Mouse (Mus musculus) heart, adult 2 months (tissue): ENCODE measurements around the gene Tbkbp1.

Source experiments
- CTCF ChIP-seq: fragments of 200-600 bp; IDR thresholded peaks from 2 replicates; pipeline ENCODE4 v1.8.1; 2022; ENCODE audit warnings: antibody characterized with exemption, mild to moderate bottlenecking, moderate library complexity
- EP300 ChIP-seq: fragments of 200-500 bp; IDR thresholded peaks from 2 replicates; pipeline ENCODE4 v1.6.1; 2011; ENCODE audit warnings: low read depth, low read length, control low read depth; ENCODE audit not compliant: insufficient read depth
- POLR2A ChIP-seq: fragments of 200-500 bp; IDR thresholded peaks from 2 replicates; pipeline ENCODE4 v1.6.1; 2011; ENCODE audit warnings: mild to moderate bottlenecking, low read depth, low read length, control low read depth; ENCODE audit not compliant: insufficient read depth

DNA sequence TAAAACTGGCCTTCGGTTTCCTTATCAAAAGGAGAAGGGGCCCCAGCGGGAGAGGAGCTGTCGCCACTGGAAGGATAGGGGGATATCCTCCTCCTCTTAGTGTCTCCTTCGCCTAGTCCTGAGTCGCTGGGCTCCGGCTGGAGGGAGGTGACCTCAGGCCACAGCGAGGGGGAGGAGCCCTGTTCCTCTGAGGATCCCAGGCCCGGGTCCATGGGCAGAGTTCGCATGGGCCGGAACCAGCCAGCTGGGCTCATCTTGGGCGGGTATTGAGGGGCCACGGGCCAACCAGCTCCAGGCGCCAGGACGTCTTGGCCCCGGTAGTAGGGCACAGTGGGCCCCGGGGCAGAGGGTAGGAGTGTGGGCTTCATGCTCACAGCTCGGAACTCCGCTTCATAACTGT, 52.5 kb downstream of the Tbkbp1 start:
- TF ChIP-seq CTCF (no peak), EP300 (no peak), POLR2A (no peak)
